Mouse (Mus musculus) spleen, adult 2 months (tissue): ENCODE data around the gene Tmem38b.
"Not testable (repeated sequence)": the region's sequence is repeated elsewhere in the genome, so short reads cannot be mapped to it uniquely, and the experiment has no call there.

Source experiments
- CTCF ChIP-seq: fragments of 200-500 bp; IDR thresholded peaks from 2 replicates; pipeline ENCODE4 v1.5.1; 2011; ENCODE audit warnings: mild to moderate bottlenecking, inconsistent platforms; ENCODE audit not compliant: insufficient read depth, insufficient read length, insufficient replicate concordance; ENCODE audit errors: extremely low read depth
- POLR2A ChIP-seq: fragments of 200-500 bp; IDR thresholded peaks from 2 replicates; pipeline ENCODE4 v1.6.1; 2011; ENCODE audit warnings: low read depth, low read length, inconsistent platforms

DNA sequence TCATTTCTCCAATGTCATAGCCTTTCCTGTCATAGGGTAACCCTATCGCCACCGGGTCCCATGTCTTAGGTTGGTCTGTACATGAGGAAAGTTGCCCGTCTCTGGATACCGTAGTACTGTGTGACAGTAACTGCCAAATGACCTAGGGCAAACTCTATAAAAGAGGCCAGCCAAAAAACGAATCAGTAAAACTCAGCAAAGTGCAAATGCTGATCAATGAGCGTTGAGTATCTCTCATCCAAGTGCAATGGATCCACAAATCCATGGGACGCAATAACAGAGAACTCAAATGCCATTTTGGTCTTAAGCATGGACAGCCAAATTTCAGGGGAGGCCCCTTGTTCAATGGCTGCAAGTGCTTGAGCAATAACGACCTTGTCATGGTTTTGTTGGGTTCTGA lies 22.2 kb upstream of the Tmem38b start:
- TF ChIP-seq POLR2A, CTCF: not testable (repeated sequence)
